Mouse (Mus musculus) spleen, embryonic (tissue): ENCODE measurements around the gene Sim2.

Experiments used
- CTCF ChIA-PET: fragments of 350-600 bp; sonication (Branson Sonifier 250); formaldehyde crosslinking; loops from one replicate; lab custom pipeline; 2022; lab: Charles Lee

Gene Sim2

GRCm38 (mm10) chr16:94157819-94158218 is 73.1 kb downstream of the Sim2 start:
- CTCF ChIA-PET: no interaction called here

DNA sequence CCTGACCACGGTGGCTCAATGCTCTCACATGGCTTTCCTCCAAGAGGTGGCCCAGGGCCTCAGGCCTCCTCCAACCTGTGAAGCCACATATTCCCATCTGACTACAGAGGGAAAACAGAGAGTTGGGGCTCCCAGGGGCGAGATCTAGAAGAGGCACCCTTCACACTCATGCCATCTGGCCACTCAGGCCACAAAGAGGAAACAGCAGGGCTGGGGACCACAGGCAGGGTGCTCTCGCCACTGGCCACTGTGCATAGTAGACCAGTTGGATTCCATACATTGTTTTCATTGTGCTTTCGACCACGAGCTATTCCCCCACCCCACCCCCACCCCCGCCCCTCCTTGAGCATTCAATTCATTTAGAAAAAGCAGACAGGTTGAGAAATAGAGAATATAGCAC is 77.3 kb downstream of the Sim2 start:
- CTCF ChIA-PET: no interaction called here

DNA sequence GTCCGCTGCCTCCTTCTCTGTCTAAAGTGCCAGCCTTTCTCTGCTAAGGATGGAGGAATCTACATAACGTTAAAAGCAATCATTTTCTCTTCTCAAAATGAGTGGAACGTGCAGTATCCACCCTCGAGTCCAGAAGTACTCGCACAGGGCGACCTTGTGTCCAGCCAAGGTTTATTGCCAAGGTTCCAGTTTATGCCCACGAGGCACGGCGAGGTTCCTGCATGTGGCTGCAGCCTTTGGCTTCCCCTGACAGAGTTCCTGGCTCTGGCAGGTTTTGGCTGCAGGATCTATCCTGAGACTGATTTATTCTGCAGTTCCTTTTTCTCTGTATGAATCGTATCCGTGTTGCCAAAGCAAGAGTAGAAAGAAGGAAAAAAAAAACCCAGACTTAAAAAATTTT is 78.3 kb downstream of the Sim2 start:
- CTCF ChIA-PET: no interaction called here

GRCm38 (mm10) chr16:94164236-94164635 is 79.5 kb downstream of the Sim2 start:
- CTCF ChIA-PET: interaction anchor here (0.6 kb wide), 1 partner anchor 121 kb away, joined by 4 read pairs; no protein-coding TSS in a partner anchor

DNA sequence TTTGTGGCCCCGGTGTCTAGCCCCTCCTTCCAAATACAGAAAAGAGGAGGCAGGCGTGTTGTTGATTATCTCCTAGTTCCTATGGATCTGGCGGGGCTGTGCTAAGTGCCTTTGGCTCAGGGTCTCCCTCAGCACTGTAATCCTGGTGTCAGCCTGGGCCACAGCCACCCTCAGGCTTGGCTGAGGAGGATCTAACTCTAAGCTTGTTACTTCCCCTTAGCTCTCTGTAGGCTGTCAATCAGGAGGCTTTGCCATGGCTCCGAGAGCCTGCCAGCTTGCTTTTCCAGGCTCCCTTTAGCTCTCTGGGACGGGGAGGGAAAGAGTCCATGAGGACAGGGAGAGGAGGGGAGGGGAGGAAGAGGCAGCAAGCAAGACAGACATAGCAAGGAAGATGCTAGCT is 80.2 kb downstream of the Sim2 start:
- CTCF ChIA-PET: no interaction called here

- CTCF ChIA-PET: no interaction called here
Observed at GRCm38 (mm10) chr16:94168655-94169545, 84.2 kb downstream of the Sim2 start.

DNA sequence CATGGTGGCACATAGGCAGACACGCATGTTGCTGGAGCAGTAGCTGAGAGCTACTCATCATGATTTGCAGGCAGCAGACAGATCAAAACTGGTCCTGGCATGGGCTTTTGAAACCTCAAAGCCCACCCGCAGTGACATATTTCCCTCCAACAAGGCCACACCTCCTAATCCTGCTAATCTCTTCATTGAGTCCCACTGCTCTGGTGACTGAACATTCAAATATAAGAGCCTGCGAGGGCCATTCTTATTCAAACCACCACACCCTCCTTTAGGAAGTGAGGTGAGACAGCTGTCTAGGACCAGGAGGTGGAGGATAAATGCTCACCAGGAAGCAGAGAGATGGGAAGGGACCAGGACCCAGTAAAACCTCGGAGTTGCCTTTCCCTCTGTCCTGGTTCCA is 85.5 kb downstream of the Sim2 start:
- CTCF ChIA-PET: no interaction called here

GRCm38 (mm10) chr16:94173361-94173760 is 88.6 kb downstream of the Sim2 start:
- CTCF ChIA-PET: no interaction called here

DNA sequence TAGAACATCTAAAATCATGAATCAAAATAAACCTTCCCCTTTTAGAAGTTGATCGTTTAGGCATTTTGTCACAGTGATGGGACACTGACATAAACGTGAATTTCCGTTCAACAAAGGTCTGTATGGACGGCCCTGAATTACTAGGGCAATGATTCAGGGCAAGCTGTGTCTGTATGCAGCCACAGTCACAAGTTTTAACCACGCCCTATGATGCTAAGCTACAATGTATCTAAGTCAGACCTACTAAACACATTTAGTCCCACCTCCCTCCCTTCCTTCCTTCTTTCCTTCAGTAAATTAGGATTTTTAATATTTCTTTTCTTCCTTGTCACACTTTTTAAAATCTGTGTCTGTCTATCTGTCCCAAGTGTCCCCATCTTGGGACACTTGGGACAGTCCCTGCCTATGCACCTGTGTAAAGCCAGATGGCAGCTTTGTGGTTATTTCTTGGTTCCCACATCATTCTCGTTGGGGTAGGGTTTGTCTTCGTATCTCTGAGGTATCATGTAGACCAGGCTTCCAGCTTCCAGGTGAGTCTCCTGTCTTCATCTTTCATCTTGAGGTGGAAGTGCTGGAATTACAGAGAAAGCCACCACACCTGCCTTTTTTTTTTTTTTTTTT is 90.7 kb downstream of the Sim2 start:
- CTCF ChIA-PET: interaction anchor here (0.6 to 0.7 kb wide), 2 partner anchors 17 to 120 kb away, joined by 3 read pairs; no protein-coding TSS in a partner anchor
